Mouse (Mus musculus) liver, adult 2 months (tissue): ENCODE measurements around the gene Braf. TPM values are rescaled to one million over a fixed set of nuclear protein-coding genes. Genes with fewer than 3 reads are reported as not detected.

ENCODE experiments used
- DNase-seq: peaks from one replicate; pipeline ENCODE4 v3.0.0-alpha.2; 2011; ENCODE audit warnings: low read depth, low spot score; ENCODE audit errors: extremely low read depth
- H3K27ac ChIP-seq: fragments of 200-500 bp; replicated peaks from 2 replicates; pipeline ENCODE4 v1.5.1; 2012; ENCODE audit warnings: low read depth, mild to moderate bottlenecking, control low read depth, inconsistent platforms, low read length; ENCODE audit not compliant: insufficient read depth
- H3K27me3 ChIP-seq: fragments of 200-500 bp; 2 replicates; pipeline ENCODE4 v1.6.1; 2012; ENCODE audit warnings: mild to moderate bottlenecking, moderate library complexity, low read length, inconsistent platforms; ENCODE audit not compliant: control insufficient read depth, insufficient read depth
- H3K36me3 ChIP-seq: fragments of 200-500 bp; 2 replicates; pipeline ENCODE4 v1.6.1; 2012; ENCODE audit warnings: low read length, inconsistent platforms; ENCODE audit not compliant: control insufficient read depth, insufficient read depth
- H3K4me1 ChIP-seq: fragments of 200-500 bp; 2 replicates; pipeline ENCODE4 v1.6.1; 2011; ENCODE audit warnings: low read length; ENCODE audit not compliant: control insufficient read depth, insufficient read depth
- H3K4me3 ChIP-seq: fragments of 200-500 bp; 2 replicates; pipeline ENCODE4 v1.5.1; 2011; ENCODE audit warnings: low read depth, mild to moderate bottlenecking, control low read depth, low read length, moderate library complexity; ENCODE audit not compliant: insufficient read depth
- H3K79me2 ChIP-seq: fragments of 200-500 bp; 2 replicates; pipeline ENCODE4 v1.6.1; 2012; ENCODE audit warnings: inconsistent platforms, mild to moderate bottlenecking, low read length, moderate library complexity; ENCODE audit not compliant: control insufficient read depth, insufficient read depth
- H3K9ac ChIP-seq: fragments of 200-500 bp; 2 replicates; pipeline ENCODE4 v1.6.1; 2012; ENCODE audit warnings: low read depth, mild to moderate bottlenecking, control low read depth, inconsistent platforms, low read length
- CTCF ChIP-seq: fragments of 200-500 bp; IDR thresholded peaks from 2 replicates; pipeline ENCODE4 v1.5.1; 2011; ENCODE audit warnings: low read depth, low read length, control low read depth
- POLR2A ChIP-seq: fragments of 200-500 bp; IDR thresholded peaks from 2 replicates; pipeline ENCODE4 v1.6.1; 2011; ENCODE audit warnings: low read length, control low read depth; ENCODE audit not compliant: insufficient read depth; ENCODE audit errors: extremely low read depth
- WGBS: fragments of 180-500 bp; shearing (Covaris S2); methylation state at CpG from one replicate; pipeline ENCODE4 v1.1.7; 2018; 5-methylcytosine and 5-hydroxymethylcytosine counted together
- polyA plus RNA-seq: library from polyadenylated mRNA; depleted of rRNA; stranded (reverse); fragments of >200 nt; gene quantifications from 2 replicates; pipeline ENCODE4 v1.2.3, GENCODE M21; 2012
- total RNA-seq: library from RNA; depleted of rRNA; stranded (reverse); fragments of >200 nt; gene quantifications from 2 replicates; pipeline ENCODE4 v1.2.3, GENCODE M21; 2014

Braf gene
- total and polyA plus RNA-seq, 2 experiments: 4.9 to 8.9 TPM

GRCm38 (mm10) chr6:39574555-39574869 is 150.8 kb downstream of the Braf start:
- DNase-seq: no peak
- Histone ChIP-seq H3K79me2 (no peaks in the 10 kb centered on the region; the same call in 1 of the 2 replicates), H3K9ac (peak overlapping the region; percentile 78), H3K27me3 (no peaks in the 10 kb centered on the region), H3K27ac (peak overlapping the region; percentile 64; the same call in 1 of the 2 replicates), H3K4me3 (peak overlapping the region; percentile 67), H3K4me1 (peaks cover 8% of the 10 kb centered on the region), H3K36me3 (peaks cover 13% of the 10 kb centered on the region; the same call in 1 of the 2 replicates)
- TF ChIP-seq POLR2A (no peak), CTCF (no peak)
- WGBS: 14% methylated on average over 10 of the region's 10 CpGs

- Histone ChIP-seq H3K36me3 (peaks cover 11% of the 10 kb centered on the region; the same call in 1 of the 2 replicates), H3K4me3 (peak within 1 kb of the TSS; percentile 67), H3K27ac (peak within 1 kb of the TSS; percentile 64), H3K27me3 (no peaks in the 10 kb centered on the region), H3K4me1 (peaks cover 8% of the 10 kb centered on the region), H3K79me2 (no peaks in the 10 kb centered on the region; the same call in 1 of the 2 replicates), H3K9ac (peak within 1 kb of the TSS; percentile 78)
- no peak for TF ChIP-seq CTCF
- peak; percentile 72 for TF ChIP-seq POLR2A
- peak; percentile 78 for DNase-seq
- WGBS: under 1% methylated on average over 49 of the region's 49 CpGs
These were observed 151.3 kb downstream of the Braf start, which contains the start of gene Adck2 for GRCm38 (mm10) chr6:39573791-39574554. Gene Adck2 (plus strand): TSS chr6:39573873.

GRCm38 (mm10) chr6:39570426-39570825 is 154.8 kb downstream of the Braf start:
- Histone ChIP-seq H3K9ac (no peak overlapping the region), H3K27ac (no peak overlapping the region), H3K4me3 (no peak overlapping the region), H3K27me3 (no peaks in the 10 kb centered on the region), H3K79me2 (no peaks in the 10 kb centered on the region), H3K36me3 (no peaks in the 10 kb centered on the region), H3K4me1 (peaks cover 8% of the 10 kb centered on the region)
- WGBS: 60% methylated on average over 3 of the region's 3 CpGs
- no peak for DNase-seq
- TF ChIP-seq CTCF: no peak

GRCm38 (mm10) chr6:39567528-39567927 is 157.7 kb downstream of the Braf start:
- no peak overlapping the region for H3K9ac ChIP-seq
- H3K36me3 ChIP-seq: no peaks in the 10 kb centered on the region
- no peaks in the 10 kb centered on the region for H3K27me3 ChIP-seq
- no peak overlapping the region for H3K4me3 ChIP-seq
- 20% methylated on average over 5 of the region's 5 CpGs for WGBS
- peak; percentile 45 for DNase-seq
- no peak overlapping the region for H3K27ac ChIP-seq
- TF ChIP-seq POLR2A: no peak
- TF ChIP-seq CTCF: peak; percentile 22; the same call in 1 of the 2 replicates
- H3K79me2 ChIP-seq: no peaks in the 10 kb centered on the region
- no peaks in the 10 kb centered on the region for H3K4me1 ChIP-seq

- Histone ChIP-seq H3K79me2 (no peaks in the 10 kb centered on the region), H3K27ac (no peak overlapping the region), H3K4me1 (no peaks in the 10 kb centered on the region), H3K9ac (no peak overlapping the region), H3K36me3 (no peaks in the 10 kb centered on the region), H3K27me3 (peaks cover 6% of the 10 kb centered on the region; the same call in 1 of the 2 replicates), H3K4me3 (no peak overlapping the region)
- TF ChIP-seq POLR2A (no peak), CTCF (peak; percentile 25)
- WGBS: 14% methylated on average over 23 of the region's 23 CpGs
- peak; percentile 78 for DNase-seq
These were observed 162.9 kb downstream of the Braf start for GRCm38 (mm10) chr6:39562166-39563015.
